Mouse (Mus musculus) central nervous system, embryonic 18 days (tissue): ENCODE results near the gene Them5. TPM values are rescaled to one million over a fixed set of nuclear protein-coding genes. Genes with fewer than 3 reads are reported as not detected.

ENCODE experiments used
- polyA plus RNA-seq: library from polyadenylated mRNA; depleted of rRNA; stranded (reverse); fragments of >200 nt; gene quantifications from 2 replicates; pipeline ENCODE4 v1.2.3, GENCODE M21; 2012; rRNA removed

Gene Them5
- 0.08 and 0.12 TPM in 2 replicates for polyA plus RNA-seq

DNA sequence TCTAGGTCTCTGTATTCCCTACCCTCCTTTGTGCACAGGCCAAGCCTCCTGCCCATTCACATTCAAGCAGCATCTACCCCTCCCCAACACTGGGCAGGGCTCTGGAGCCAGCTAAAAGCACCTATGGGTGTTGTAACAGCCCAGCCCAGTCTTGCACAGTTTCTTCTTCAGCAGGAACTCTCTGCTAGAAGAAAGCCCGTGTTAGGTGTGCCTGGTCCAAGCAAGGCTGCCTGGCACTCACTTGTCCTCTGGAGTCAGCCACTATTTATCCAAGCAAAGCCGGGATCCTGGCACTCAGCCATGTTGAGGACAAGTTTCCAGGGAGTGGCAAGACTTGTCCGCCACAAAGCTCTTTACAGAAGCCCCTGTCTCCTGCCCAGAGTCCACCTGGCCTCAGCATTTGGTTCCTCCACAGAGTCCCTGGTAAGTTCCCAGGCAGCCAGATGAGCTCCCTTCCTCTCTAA, at the start of gene Them5:
Gene Them5, plus strand, starts transcription at position 141 of the 464 bp plus-strand sequence.

DNA sequence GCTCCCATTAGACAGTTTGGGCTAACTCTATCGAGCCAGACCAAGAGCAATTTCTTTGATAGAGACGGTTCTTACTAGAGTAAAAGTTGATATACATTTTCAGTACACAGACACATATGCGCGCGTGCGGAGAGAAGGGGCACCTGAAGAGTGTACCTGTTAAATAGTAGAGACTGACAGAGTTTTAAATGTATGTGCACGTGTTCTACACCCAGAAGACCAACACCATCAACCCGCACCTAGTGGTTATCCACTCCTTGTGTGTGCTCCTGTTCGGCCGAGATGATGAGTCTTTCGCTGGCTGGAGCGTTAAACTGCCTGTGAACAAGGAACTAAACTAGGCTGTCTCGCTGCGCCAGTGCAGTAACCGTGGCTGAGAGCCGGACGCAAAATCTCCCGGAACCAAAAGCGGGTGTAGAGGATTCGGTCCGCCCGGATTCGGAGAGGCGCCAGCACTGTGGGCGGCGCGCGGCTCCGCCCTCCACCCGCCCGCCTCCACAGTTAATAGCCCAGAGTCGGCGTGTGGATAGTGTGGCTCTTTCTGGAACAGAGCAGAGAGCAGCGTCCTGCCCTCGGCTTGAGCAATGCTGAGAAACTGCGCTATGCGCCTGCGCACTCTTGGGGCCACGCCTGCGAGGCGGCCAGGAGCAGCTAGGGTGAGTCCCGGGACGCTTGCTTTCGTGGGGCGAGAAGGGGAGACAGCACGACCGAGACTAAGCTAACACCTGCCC, 32.1 kb upstream of the Them5 start, which contains the start of gene Them4:
Gene Them4, plus strand, starts transcription at position 457 of the 731 bp plus-strand sequence.

DNA sequence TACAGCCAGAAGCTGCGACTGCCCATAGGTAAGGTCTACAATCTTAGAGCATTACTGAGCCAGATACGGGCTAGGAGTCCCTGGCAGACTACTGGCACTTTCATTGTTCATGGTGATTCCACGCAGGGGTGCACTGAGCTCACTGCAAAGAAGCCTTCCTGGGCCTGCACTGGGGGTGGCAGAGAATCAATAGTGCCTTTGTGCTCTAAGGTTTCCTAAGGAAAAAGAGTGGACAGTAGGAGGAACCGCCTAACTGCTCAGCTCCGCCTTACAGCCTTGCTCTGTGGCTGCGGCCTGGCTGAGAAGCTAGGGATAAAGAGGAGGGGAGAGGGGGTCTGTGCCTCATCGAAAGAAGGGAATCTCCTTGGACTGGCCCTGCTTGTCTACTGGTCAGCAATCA, 20.2 kb downstream of the Them5 start, which contains the start of gene C2cd4d:
Gene C2cd4d, plus strand, starts transcription at position 301 of the 400 bp plus-strand sequence.

DNA sequence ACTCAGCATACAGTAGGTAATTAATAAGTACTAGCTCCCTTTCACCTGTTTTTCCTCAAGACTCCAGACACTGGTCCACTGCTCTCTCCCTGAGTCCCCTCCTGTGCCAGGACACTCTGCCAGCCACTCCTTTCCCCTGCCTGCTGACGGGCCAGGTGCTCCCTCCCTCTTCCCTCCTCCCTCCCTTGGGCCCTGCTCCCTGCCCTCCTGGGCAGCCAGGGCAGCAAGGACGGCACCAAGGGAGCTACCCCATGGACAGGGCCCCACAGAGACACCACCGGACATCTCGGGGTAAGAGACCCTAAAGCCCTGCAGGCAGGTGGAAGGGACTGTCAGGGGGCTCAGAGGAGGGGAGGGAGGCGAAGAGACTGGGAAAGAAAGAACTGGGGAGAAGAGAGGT, 30.7 kb downstream of the Them5 start, which contains the start of gene Rorc:
Gene Rorc, plus strand, starts transcription at position 154 of the 400 bp plus-strand sequence.

Other genes starting within 250 kb of the Them5 start
- not detected in 2 replicates for gene Gm10696, start 163.9 kb upstream of the Them5 start, polyA plus RNA-seq
- gene Gm5286, start 145.4 kb upstream of the Them5 start, polyA plus RNA-seq, result not detected in 2 replicates
- not detected in 2 replicates for gene Gm4778, start 78.1 kb upstream of the Them5 start, polyA plus RNA-seq
- 32.9 and 34.5 TPM in 2 replicates for gene Them4, start 32.0 kb upstream of the Them5 start, polyA plus RNA-seq
- gene C2cd4d, start 20.3 kb downstream of the Them5 start, polyA plus RNA-seq, result 1.1 and 1.2 TPM in 2 replicates
- gene Rorc, start 30.7 kb downstream of the Them5 start, polyA plus RNA-seq, result 0.34 and 0.45 TPM in 2 replicates
- gene Lingo4, start 56.4 kb downstream of the Them5 start, polyA plus RNA-seq, result 0.62 and 0.68 TPM in 2 replicates
- 20.1 and 20.7 TPM in 2 replicates for gene Tdrkh, start 71.2 kb downstream of the Them5 start, polyA plus RNA-seq
- 53.2 and 57.8 TPM in 2 replicates for gene Mrpl9, start 101.2 kb downstream of the Them5 start, polyA plus RNA-seq
- gene Oaz3, start 101.8 kb downstream of the Them5 start, polyA plus RNA-seq, result 0.31 and 0.45 TPM in 2 replicates
- 390 and 524 TPM in 2 replicates for gene Celf3, start 136.2 kb downstream of the Them5 start, polyA plus RNA-seq
- 6.3 and 6.6 TPM in 2 replicates for gene Riiad1, start 138.2 kb downstream of the Them5 start, polyA plus RNA-seq
- gene Snx27, start 240.6 kb downstream of the Them5 start, polyA plus RNA-seq, result 43.1 and 46.0 TPM in 2 replicates